Mouse (Mus musculus) splenic B cell, adult 2 months (primary cell): ENCODE results near the gene Zscan4-ps2.
"Not testable (repeated sequence)": the region's sequence is repeated elsewhere in the genome, so short reads cannot be mapped to it uniquely, and the experiment has no call there.

ENCODE experiments used
- DNase-seq: peaks from one replicate; pipeline ENCODE4 v3.0.0-alpha.2; 2011; ENCODE audit warnings: low read depth, low spot score
- H3K27me3 ChIP-seq: 2 replicates; pipeline ENCODE4 v1.6.1; 2012; ENCODE audit warnings: mild to moderate bottlenecking, low read length, moderate library complexity, mixed read lengths; ENCODE audit not compliant: control insufficient read depth, poor library complexity, insufficient read depth, severe bottlenecking
- H3K36me3 ChIP-seq: 2 replicates; pipeline ENCODE4 v1.6.1; 2012; ENCODE audit warnings: mild to moderate bottlenecking, low read length, moderate library complexity, mixed read lengths; ENCODE audit not compliant: control insufficient read depth, poor library complexity, insufficient read depth, severe bottlenecking

Zscan4-ps2 gene

DNA sequence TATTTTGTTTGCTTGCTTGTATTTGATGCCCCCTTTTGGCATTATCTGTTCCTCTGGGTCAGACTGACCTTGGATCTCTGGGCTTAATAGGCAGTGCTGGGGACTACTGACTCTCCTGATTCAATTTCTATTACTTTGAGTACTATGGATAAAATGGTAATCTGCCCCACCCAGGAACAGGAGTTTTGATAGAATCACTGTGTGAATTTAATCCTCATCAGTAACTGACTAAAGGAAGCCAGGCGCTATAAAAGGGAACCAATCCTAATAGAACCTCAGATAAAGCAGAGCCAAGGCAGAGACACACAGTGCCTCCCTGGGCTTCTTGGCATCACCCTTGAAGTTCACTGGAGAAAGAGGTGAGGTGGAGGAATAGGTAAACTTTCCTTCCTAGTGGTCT, at the start of gene Zscan4-ps2:
Gene Zscan4-ps2, plus strand, starts transcription at position 301 of the 400 bp plus-strand sequence.
- not testable (repeated sequence) for H3K27me3 ChIP-seq, H3K36me3 ChIP-seq

More for the DNA sequence above, at the start of gene Zscan4-ps2:
- DNase-seq, result not testable (repeated sequence)
